Mouse (Mus musculus) gastrocnemius, adult 2 months (tissue): ENCODE measurements around the gene Frmpd4. TPM values are rescaled to one million over a fixed set of nuclear protein-coding genes. Genes with fewer than 3 reads are reported as not detected.

Experiments used
- DNase-seq: peaks from one replicate; pipeline ENCODE4 v3.0.0; 2022
- H3K27ac ChIP-seq: fragments of 200-600 bp; 2 replicates; pipeline ENCODE4 v1.8.1; 2022; ENCODE audit warnings: mild to moderate bottlenecking
- H3K4me3 ChIP-seq: fragments of 200-600 bp; 2 replicates; pipeline ENCODE4 v1.8.1; 2022; ENCODE audit warnings: mild to moderate bottlenecking, moderate library complexity
- CTCF ChIP-seq: fragments of 200-600 bp; IDR thresholded peaks from 2 replicates; pipeline ENCODE4 v1.8.1; 2022; ENCODE audit warnings: antibody characterized with exemption, mild to moderate bottlenecking, moderate library complexity
- intact Hi-C: fragments of 180-260 bp; cut with DNase I; formaldehyde crosslinking; loops from one replicate; pipeline ENCODE4 v1.15.1; 2025
- long read RNA-seq, 2 experiments: library from polyadenylated mRNA; stranded (forward); transcript quantifications; one replicate each; pipeline ENCODE4 v2.0.0; 2021
- total RNA-seq, 2 experiments: library from RNA; stranded (reverse); gene quantifications; 2 replicates each; pipeline ENCODE4 v1.2.3; 2021

The Frmpd4 gene
- under 1 TPM; 0.08 to 0.14 TPM for total RNA-seq
- long read RNA-seq, experiment 1, partial matches to known transcripts = 0 of 1 reads
- long read RNA-seq, experiment 1, other reads (novel, unspliced or antisense) = 1 of 1 reads
- long read RNA-seq, experiment 2 = 0 reads

DNA sequence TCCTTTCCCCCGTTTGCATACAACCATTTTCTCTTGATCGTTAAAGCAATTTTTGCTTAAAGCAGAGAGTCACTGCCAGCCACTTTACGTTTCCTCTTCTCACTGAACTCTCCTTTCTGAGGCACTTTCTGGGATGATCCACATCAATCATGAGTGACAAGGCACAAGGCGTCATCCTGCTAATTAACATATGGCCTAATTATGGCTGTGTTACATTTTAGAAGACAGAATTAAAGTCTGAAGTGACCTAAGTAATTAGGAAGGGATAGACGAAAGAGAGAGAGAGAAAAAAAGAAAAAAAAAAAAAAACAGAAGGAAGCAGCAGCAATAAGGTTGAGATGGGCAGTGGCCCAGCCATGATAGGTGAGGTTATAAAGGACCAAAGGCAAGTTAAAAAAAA, at the start of gene Frmpd4:
TSS of gene Frmpd4 (minus strand) at position 101 of the 400 bp plus-strand sequence.
- no peak for TF ChIP-seq CTCF
- H3K4me3 ChIP-seq = no peak within 1 kb of the TSS
- H3K27ac ChIP-seq = no peak within 1 kb of the TSS
- intact Hi-C loops = no loop called here
- DNase-seq = no peak

DNA sequence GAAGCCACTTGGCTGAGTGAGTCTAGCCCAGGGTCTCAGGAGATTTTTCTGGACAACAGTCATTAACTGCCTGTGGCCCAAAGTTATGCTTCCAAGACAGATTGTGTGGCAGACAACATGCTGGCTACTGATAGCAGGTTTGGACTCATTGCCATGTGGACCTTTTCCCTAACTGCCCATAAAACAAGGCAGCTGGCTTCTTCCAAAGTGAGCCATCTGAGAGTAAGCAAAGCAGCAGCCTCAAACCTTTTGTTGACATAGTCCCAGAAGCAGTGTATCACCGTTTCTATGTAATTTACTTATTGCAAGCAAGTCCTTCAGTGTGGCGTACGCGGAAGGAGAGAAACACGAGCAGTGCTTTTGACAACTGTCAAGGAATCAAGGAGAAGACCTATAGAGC, 18.2 kb upstream of the Frmpd4 start:
- no peak overlapping the region for H3K4me3 ChIP-seq
- TF ChIP-seq CTCF = no peak
- no peak for DNase-seq
- no peak overlapping the region for H3K27ac ChIP-seq
- intact Hi-C loops = no loop called here

DNA sequence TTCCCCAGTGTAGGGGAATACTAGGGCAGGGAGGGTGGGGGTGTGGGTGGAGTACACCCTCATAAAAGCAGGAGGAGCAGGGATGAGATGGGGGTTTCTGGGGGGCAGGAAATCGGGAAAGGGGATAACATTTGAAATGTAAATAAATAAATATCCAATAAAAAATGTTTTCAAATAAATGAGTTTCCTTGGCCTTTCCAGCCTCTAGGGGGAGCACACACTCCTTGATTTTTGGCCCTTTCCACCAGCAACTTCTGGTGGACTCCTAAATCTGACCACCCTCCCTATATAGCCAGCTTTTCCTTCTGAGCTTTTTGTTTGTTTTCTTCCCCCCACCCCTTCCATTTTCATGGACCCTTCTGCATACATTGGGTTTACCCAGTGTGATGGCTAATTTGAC, 7.3 kb upstream of the Frmpd4 start:
- peak; percentile 16 for DNase-seq
- intact Hi-C loops = loop anchor here (2.0 kb wide), 1 partner anchor 54 kb away; no protein-coding TSS in a partner anchor
- H3K27ac ChIP-seq = no peak overlapping the region
- H3K4me3 ChIP-seq = no peak overlapping the region
- TF ChIP-seq CTCF = peak; percentile 52

DNA sequence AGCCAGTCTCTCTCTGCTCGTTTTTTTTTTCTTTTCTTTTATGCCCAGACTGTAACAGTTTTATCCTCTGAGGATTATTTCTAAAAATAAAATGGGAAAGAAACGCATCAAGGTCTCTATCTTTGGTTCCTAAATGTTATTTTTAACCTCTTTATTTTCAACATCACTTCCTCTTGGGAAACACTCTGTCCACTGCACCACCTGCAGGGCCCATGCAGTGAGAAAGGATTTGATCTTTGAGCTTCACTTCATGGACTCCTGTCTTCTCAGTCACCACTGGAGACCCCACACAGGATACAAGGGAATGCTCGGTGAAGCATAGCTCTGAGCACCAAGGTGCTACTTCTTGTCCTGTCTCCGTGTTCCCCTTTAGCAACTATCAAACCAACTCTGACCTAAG, 5.2 kb downstream of the Frmpd4 start:
- Histone ChIP-seq H3K4me3 (no peak overlapping the region), H3K27ac (no peak overlapping the region)
- intact Hi-C loops = no loop called here
- no peak for DNase-seq
- no peak for TF ChIP-seq CTCF

DNA sequence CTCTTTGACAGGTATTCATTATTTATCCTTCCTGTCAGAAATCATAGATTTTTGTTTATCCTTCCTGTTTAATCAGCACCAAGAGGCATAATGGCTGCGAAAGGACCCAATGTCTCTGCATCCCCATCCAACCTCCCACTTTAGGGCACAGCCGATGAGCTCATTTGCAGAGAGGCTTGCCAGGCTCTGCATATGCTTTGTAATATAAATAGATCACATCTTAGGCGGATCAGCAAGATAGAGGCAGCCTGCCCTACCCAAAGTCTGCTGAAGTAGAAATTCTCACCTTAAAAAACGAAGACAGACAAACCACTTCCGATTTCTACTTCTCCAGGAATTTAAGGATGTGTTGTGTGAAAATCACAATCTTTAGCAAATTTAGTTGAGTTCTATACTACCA, 7.8 kb downstream of the Frmpd4 start:
- intact Hi-C loops = no loop called here
- no peak for DNase-seq
- Histone ChIP-seq H3K4me3 (no peak overlapping the region), H3K27ac (no peak overlapping the region)
- no peak for TF ChIP-seq CTCF

DNA sequence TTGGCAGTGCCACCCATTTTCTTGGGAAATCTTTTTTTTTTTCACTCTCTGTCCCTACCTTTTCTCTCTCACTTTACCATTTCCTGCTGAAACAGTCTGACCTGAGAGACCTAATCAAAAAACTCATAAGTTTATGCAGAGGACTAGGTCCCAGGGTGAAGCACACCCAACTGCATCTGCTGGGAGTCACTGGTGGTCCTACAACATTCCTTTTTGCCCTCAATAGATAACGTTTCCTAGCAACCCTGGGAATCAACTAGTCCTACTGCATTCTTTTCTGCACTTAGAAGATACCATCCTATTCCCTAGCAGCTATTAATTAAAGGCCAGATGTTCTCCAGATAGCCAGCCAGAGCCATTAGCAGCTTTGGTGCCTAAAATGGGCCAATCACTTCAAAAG, 71.8 kb downstream of the Frmpd4 start:
- TF ChIP-seq CTCF = no peak
- DNase-seq = no peak
- intact Hi-C loops = no loop called here

DNA sequence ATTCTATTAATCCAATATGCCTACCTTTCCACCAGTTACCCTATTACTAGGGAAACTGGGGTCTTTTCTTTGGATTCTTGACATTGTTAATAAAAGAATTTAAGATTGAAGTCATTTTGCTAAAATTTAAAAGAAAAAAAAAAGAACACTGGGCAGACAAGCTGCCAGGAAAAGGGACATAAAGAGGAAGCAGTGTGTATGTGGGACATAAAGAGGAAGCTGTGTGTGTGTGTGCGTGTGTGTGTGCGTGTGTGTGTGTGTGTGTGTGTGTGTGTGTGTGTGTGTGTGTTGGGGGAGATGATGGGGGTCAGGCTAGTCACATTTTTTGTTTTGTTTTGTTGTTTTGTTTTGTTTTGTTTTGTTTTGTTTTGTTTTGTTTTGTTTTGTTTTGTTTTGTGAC, 121.8 kb downstream of the Frmpd4 start:
- no peak overlapping the region for H3K27ac ChIP-seq
- H3K4me3 ChIP-seq = no peak overlapping the region
- DNase-seq = no peak
- TF ChIP-seq CTCF = no peak
- intact Hi-C loops = no loop called here

More for the DNA sequence above, 71.8 kb downstream of the Frmpd4 start:
- Histone ChIP-seq H3K4me3 (no peak overlapping the region), H3K27ac (no peak overlapping the region)

DNA sequence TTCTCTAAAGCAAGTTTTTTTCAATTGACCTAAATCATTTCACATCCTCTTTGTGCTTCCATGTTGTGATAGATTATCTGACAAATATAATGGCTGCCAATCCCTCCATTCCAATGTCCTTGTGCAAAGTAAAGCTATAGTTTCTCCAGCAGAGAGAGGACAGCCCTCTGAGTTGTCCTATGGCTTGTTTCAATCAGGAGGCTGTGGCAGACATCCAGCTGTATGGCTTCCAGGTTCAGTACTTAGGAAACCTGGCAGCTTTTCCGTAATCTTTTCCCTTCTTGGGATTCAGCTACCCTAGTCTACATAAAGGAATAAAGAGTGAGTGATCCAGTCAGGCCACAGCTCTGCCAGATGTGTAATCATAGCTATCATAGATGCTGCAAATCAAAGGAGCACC, 145.8 kb downstream of the Frmpd4 start:
- TF ChIP-seq CTCF = no peak
- intact Hi-C loops = no loop called here
- H3K27ac ChIP-seq = no peak overlapping the region
- peak; percentile 18 for DNase-seq
- H3K4me3 ChIP-seq = no peak overlapping the region

DNA sequence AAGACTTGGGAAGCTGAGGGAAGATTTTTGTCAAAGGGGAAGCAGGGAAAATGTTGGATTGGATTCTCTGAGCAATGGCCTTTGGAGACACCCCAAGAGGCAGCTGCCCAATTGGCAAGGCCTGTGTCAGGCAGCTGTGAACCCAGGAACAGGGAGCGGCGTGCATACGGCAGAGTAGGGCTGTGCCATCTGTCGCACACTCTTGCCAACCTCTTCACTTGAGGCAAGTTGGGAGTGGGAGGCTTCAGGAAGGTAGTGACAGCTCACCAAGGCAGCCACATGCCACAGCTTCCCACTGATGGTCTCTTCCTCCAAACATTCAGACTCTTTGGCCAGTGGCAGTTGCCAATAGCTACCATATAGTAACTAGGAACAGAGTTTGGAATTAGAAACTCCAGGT, 147.2 kb downstream of the Frmpd4 start:
- intact Hi-C loops = no loop called here
- TF ChIP-seq CTCF = no peak
- no peak overlapping the region for H3K4me3 ChIP-seq
- DNase-seq = peak; percentile 14
- no peak overlapping the region for H3K27ac ChIP-seq

DNA sequence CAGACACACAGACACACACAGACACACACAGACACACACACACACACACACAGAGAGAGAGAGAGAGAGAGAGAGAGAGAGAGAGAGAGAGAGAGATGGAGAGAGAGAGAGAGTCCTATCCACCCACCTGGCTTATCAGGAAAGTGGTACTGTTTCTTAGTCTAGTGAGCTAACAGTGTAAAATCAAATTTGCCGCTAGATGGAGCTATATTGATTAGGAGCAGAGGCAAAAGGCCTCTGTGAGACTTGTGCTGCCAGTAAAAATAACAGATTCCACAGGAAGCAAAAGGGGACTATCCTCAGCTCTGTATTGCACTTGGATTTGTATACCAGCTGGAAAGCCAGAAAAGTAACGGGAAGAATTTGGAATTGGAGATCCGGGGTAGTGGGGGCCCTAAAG, 161.6 kb downstream of the Frmpd4 start:
- Histone ChIP-seq H3K4me3 (no peak overlapping the region), H3K27ac (no peak overlapping the region)
- DNase-seq = no peak
- intact Hi-C loops = no loop called here
- peak; percentile 51 for TF ChIP-seq CTCF

DNA sequence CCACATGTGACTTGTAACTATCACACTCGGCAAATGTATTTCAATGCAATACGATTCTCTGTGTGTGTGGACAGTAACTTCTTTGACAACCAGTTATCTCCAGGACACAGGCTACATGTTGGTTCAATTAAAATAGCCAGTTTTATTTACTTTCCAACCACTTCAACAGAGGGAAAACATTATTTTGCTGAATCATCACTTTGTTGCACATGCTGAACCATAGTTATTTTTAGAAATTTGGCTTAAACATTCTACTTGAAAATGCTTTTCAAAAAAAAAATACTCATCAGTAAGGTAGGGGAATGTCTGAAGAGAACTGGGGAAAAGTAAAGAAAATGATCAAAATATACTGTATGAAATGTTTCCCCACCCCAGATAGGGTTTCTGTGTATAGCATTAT, 173.5 kb downstream of the Frmpd4 start:
- Histone ChIP-seq H3K27ac (no peak overlapping the region), H3K4me3 (no peak overlapping the region)
- TF ChIP-seq CTCF = no peak
- intact Hi-C loops = no loop called here
- DNase-seq = no peak

DNA sequence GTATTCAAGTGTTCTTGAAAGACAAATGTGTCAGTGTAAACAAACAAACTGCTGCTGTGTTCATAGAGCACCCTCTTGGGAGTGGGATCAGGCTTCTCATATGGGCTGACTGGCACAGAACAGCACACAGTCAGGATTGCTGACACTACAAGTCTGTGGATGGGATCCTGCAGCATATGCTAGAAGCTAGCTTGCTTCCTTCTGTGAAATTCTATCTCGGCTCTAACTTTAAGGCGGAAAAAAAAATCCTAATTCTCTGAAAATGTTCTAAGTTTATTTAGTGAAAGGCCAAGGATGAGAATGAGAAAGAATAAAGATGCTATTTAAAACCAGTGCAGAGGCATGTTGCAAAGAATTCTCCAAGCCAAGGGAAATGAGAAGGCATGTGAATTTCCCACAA, 226.6 kb downstream of the Frmpd4 start:
- DNase-seq = no peak
- no peak overlapping the region for H3K27ac ChIP-seq
- H3K4me3 ChIP-seq = no peak overlapping the region
- TF ChIP-seq CTCF = no peak
- intact Hi-C loops = no loop called here

DNA sequence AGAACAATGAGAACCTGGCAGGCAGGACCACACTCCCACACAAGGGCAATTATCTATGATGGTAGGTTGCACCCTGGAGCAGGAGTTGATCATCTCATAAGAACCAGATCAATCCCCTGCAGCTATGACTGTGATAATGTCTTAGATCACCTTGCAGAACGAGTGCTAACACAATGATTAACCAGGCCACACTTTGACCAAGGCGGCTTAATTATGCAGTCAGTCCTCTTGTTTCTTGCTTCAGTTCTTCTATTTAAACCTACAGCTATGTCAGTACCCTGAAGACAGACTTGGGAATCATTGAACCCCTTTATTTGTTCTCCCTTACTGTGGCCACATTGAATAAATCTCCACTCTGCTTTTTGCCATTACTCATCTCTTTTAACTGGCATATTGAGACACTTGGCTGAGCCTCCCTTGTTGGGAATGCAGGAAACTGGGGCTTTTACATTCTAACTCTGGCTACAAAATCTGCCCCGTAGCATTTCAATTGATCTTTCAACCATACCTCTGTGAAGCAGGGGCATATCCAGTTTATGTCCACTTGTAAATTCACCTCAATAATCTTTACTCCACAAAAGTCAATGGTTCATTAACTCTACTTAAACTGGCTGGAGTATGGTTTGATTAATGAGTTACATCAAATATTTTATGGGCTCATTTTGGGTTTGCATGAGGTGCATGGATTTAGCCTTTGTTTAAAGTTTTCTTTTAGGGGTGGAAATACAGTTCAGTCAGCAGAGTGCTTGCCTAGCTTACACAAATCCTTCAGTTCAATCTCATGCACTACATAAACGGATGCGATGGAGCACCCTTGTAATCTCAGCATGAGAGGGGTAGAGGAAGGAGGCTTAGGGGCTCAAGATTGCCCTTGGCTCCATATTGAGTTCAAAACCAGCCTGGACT, 227.5 kb downstream of the Frmpd4 start:
- H3K27ac ChIP-seq = no peak overlapping the region
- H3K4me3 ChIP-seq = no peak overlapping the region
- DNase-seq = no peak
- intact Hi-C loops = no loop called here
- TF ChIP-seq CTCF = no peak

DNA sequence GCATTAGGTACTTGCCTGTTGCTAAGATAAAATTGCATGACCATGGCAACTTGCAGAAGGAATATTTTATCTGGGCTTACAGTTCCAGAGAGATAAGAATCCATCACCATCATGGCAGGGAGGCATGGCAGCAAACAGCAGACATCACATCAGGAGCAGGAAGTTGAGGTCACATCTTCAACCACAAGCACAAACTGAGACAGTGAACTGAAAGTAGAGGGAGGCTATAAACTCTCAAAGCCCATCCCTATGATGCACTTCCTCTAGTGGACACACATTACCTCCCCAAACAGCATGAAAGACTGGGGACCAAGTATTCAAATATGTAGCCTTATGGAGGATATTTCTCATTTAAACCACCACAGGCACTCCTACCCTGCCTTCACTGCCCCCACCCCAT, 238.8 kb downstream of the Frmpd4 start:
- intact Hi-C loops = no loop called here
- DNase-seq = no peak
- H3K4me3 ChIP-seq = no peak overlapping the region
- no peak overlapping the region for H3K27ac ChIP-seq
- TF ChIP-seq CTCF = no peak
